Mouse (Mus musculus): ENCODE data around the gene Ddc.

Gene Ddc

DNA sequence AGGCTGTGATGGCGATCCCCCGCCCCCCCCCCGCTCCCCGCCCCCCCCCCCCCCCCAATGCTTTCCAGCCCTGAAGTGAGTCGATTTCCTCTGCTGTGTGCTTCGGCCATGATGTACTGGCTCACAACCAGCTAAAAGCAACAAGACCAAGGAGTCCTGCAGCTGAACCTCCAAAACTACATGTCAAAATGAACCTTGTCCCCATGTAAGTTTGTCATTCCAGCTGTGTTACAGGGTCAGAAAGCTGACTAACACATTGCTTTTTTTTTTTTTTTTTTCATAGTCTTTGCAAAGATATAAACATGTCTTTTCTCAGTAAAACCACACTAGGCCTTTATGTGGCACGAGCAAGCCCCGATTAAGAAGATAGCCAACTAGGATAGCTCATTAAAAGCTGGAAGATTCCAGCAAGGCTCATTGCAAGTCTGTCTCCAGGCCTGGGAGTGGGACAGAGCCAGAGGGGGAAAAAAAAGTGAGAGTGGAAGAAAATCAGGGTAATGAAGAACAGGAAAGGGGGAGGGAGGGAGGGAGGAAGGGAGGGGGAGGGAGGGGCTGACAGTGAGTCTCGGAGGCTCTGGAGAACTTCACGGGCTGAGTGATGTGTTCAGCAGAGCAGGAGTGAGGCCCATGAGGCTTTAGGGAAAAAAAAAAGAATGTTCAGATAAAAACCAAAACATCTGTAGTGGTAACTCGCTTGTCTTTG, 19.5 kb downstream of the Ddc start:
- in situ Hi-C loops (cut with MboI, MseI), result loop anchor here (5.0 kb wide), 1 partner anchor 36 kb away; no protein-coding TSS in a partner anchor

DNA sequence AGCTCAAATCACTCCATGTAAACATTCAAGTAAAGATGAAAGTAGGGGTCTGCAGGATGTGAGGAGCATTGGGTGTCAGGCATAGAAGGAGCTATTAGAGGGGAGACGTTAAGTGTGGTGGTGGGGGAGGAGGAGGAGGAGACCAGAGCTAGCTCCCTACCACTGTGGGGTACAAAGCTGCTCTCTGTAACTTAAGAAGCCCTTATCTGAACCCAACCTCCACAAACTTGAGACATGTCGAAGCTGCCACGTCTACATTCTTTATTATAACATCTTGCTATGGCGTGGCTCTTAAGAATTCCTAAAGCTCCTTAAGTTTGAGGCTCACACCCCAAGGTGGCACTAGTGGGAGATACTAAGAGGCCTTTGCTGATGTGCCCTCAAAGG, 20.1 kb downstream of the Ddc start:
- in situ Hi-C loops (cut with MboI, MseI), result loop anchor here (5.0 kb wide), 1 partner anchor 36 kb away; no protein-coding TSS in a partner anchor

DNA sequence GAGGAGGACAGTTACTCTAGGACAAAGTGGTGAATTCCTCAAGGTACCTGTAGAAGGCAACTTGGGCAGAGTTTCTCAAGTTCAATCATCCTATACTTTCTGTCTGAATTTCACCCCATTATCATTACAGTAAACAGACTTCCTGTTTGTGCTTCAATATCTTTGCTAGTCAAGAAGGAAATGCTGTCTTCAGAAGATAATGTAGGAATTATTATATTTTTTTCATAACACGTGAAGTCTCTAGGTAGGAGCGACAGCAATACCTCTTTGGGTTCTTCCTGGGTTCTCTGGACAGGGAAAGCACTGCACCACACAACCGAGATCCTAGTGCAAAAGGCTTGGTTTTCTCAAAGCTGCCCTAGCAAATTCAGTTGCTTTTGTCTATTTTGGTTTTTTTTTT, 21.6 kb downstream of the Ddc start:
- in situ Hi-C loops (cut with MboI, MseI), result loop anchor here (5.0 kb wide), 1 partner anchor 34 kb away; no protein-coding TSS in a partner anchor

DNA sequence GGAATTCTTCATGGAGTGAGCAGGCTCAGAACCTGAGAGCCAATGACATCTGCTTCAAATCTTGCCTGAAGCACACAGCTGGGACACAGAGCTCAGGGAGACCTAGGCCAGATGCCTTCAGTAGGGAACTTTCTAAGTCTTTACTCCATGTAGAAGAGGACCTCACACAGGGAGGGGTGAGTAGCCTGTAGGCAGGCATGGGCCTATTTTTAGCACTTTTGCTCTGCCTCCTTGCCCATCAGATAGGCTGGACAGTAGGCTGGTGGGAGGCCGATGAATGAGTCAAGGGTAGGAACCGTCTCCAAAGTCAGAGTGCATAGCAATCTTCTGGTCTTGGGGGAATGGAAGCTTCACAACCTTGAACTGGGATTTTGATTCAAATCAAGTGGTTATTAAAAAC, 22.7 kb downstream of the Ddc start:
- in situ Hi-C loops (cut with MboI, MseI), result loop anchor here (5.0 kb wide), 1 partner anchor 33 kb away; no protein-coding TSS in a partner anchor

DNA sequence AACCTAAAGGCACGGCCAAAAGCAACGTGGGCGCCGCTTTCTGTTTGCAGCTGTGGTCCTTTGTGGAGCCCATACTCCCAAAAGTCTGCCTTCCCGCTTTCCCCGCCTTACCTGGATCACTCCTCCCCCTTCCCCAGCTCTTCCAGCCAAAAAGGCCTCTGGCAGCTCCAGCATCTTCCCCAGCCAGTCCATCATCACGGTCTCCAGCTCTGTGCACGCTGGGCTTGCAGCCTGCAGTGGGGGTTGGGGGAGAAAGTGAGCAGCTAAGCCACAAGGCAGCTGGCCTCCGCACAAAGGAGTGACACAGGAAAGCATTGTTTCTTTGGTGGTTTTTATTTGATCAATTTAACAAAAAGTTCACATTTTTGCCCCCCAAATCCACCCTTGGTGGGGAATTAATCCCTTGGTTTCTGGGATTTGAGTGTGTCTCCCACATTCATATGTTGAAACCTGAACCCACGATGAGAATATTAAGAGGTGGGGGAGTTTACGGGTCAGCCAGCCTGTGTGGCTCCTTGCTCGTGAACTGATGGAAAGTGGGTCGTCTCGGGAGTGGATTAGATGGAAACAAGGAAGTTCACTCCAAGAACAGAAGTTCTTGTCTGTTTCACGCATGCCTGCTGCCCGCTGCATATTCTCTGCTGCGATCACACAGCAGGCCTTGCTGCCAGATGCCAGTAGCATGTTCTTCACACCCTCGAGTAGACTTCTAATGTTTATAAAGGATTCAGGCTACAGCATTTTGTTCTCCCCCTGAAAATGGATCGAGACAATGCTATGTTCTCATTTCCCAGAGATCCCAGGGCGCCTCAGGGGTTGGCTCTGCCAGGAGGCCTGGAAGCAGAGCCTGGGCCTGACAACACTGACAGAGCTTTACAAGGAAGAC, 24.7 kb downstream of the Ddc start:
- in situ Hi-C loops (cut with MboI, MseI), result no loop called here

DNA sequence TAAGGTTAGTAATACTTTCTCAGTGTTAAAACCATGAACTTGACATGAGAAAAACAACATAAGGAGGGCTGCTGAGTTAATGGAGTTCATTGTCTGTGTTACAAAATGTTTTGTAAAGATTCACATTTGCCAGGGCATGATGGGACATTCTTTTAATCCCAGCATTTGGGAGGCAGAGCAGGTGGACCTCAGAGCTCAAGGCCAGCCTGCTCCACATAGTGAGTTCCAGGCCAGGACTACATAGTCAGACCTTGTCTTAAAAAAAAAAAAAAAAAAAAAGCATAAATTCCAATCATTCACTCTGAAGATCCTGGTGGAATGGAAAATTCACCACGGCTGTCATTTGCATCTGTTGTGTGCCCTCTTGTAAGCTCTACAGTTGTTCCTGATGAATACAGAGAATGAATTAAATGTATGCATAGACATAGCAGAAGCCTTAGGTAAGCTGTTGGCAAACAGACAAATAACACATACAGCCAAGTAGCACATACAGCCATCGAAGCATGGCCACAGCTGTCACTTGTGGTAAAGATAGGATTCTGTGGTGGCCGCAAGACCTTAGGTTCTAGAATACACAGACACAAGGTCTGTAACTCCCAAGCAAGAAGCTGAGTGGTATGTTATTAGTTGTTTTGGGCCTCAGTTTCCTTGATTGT, 25.7 kb downstream of the Ddc start:
- in situ Hi-C loops (cut with MboI, MseI), result no loop called here

DNA sequence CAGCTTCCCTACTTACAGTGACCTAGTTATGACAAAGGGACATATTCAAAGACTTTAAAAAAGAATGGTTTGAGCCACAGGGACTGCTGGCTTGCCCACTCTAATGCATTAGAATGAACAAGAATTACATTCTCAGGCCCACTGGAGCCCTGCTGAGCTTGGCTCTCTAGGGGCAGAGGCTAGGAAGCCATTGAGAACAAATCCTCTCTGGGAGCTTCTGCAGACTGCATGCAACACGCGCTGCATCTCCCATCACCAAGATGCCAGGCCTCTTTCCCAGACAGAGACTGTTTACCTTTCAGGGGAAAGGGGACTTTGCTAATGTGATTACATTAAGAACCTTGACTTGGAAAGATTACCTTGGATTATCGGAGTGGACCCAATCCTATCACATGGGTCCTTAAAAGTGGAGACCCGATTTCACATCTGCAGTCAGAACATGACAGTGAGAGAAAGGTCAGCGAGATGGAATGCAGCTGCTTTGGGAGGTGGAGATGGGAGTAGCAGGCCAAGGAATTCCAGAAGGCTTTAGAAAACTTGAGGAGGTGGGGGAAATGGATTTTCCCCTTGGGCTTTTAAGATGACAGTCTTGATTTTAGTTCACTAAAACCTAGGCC, 26.6 kb downstream of the Ddc start:
- in situ Hi-C loops (cut with MboI, MseI), result no loop called here

DNA sequence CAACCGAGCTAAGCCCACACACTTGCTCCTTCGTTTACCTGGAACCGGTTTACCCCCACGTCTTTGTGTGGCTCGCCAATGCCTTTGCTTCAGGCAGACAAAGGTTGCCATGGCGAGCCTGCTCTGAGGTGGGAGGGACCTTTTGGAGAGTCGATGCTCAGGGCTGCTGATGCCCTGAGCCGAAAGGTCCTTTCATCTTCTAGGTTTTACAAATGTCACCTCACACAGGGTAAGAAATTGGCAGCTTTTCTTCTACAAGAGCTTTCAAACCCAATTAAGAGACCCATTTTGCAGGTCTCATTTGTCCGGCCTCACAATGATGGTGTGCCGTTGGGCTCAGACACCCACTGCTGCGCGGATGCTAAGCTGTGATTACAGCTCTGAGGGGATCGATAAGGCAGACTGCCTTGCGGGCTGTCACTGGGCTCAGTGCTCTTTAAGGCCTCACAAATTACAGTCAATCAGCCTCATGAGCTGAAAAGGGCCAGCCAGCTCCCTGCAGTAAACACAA, 29.9 kb downstream of the Ddc start:
- in situ Hi-C loops (cut with MboI, MseI), result no loop called here

DNA sequence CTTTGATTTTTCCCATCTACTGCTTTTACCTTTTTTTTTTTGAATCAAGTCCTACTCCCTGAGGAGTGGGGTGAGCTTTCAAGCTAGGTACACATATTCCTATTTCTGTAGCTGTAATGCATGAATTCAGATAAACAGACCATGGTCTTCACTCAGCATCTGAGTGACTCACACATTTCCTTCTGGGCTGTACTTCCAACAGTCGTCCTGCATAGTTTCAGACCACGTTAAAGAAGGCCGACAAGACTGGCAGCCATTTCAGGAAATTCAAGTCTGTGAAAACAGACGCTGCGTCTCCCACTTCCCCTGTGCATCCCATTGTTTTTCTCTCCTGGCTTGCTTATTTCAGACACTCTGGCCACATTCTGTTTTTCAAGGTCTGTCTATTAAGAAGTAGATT, 31.2 kb downstream of the Ddc start:
- in situ Hi-C loops (cut with MboI, MseI), result no loop called here

DNA sequence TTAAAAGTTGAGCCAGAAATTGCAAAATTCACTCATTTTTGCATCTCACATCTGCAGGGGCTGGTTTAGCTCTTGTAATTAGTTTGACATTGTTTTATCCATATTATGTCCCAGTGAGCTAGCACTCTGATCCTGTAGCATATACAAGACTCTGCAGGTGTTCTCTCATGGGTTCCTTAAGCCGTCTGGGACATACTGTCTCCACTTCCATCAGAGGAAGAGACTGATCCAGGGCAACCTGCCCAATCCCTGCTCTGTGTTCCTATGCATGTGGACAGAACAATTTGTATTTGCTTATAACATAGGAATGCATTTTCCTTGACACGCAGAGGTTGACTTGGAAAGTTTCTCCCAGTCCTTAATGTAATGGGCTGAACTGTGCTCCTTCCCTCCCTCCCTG, 32.8 kb downstream of the Ddc start:
- in situ Hi-C loops (cut with MboI, MseI), result no loop called here

DNA sequence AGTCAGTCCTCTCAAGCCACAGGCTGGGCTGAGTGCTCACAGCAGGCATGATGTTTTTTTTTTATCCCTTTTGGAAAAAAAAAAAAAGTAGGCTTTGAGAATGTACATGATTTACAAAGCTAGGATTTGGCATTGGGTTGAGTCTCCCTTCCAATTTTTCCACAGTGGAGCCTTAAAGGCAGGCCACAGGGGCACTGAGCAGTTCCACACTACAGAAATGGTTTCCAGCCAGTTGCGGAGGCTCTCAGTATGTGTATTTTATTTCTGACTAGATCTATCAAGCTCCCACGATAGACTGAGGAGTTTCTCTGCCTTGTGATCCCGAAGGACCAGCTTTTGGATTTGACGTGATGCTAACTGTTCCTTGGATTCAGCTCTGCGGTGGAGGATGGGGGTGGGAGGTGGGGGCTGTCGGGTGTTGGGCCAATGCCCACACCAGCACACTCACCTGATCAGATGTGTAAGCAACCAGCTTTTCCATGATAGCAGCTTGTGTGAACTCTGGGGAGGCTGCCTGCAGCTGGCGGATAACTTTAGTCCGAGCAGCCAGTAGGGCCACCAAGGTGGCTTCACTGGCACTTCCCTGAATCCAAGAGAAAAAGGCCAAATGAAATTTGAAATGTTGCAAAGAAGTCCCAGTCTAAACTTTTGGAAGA, 33.4 kb downstream of the Ddc start:
- in situ Hi-C loops (cut with MboI, MseI), result no loop called here

DNA sequence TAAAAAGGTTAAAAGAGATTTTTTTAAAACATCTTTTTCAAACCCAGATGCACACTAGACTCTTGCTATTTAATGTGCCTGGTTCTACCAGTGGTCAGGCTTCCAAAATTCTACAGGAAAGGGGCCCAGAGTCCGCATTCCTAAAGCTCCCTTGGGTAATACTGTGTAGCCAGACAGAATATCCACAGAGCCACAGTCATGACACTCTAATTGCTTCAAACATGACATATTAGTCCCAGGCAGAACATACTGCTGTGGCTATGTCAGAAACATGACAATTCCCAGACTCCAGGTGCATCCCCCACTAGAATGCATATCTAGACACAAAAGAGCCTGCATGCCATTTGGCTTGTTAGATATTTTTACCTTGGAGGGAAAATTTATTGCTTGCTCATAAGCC, 35.4 kb downstream of the Ddc start:
- in situ Hi-C loops (cut with MboI, MseI), result no loop called here

DNA sequence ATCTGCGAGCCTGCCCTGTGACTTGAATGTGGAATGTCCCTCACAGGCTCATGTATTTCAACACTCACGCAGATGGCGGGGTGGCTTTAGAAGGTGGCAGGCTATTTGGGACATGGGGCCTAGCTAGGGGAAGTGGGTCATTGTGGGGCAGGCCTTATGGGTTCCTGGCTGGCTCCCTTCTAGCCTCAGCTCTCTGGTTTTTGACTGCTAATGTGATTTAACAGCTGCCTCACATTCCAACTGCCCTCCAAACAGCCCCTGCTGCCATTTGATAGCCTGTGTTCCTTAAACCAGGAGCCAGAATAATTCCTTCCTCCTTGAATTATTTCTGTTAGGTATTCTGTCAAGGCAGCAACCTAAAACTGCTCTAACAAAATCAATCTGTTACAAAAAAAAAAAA, 41.0 kb downstream of the Ddc start:
- in situ Hi-C loops (cut with MboI, MseI), result no loop called here

DNA sequence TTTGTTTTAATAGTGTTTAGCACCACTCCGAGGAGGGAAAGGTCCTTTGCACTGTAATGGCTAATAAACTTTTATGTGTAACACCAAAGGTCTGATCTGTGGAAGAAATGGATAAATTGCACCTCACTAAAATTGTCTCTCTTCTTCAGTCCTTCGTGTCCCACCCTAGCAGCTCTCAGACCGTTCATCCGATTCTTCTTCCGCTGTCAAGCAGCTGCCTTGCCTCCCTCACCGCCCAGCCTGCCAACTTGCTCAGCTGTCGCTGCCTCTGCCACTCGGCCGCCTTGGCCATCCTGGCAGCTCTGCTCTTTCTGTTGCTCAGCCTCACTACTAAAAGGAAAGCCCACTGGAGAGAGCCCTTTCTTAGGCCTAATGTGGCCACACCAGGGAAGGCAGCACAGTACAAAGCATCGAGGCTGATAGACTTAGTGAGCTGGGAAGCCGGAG, 42.2 kb downstream of the Ddc start:
- in situ Hi-C loops (cut with MboI, MseI), result no loop called here

DNA sequence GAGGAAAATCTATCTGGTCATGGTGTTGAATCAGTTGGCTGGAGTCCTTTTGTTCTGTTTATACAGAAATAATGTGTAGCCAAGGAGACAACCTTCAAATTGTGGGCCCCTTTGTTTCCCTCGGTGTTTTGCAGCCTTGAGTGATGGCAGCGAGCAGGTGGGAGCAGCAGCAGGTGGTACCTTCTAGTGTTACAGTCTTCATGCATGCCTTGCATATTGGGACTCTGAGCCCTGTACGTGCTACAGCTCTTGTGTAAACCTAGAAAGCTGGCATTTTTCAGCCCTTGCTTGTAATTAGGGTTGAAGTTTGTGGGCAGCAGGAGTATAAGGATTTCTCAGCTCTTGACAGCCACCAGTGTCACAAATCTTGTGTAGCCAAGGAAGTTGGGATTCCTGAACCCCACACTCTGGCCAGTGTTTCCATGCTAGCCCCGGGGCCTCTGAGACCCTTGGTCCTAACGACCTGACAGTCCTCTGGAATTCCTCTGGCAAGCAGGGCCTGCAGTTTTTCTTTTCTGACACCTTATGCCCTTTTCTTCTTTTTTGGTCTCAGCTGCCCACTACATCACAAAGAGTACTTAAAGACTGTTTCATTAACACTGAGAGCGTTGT, 42.8 kb downstream of the Ddc start:
- in situ Hi-C loops (cut with MboI, MseI), result no loop called here

DNA sequence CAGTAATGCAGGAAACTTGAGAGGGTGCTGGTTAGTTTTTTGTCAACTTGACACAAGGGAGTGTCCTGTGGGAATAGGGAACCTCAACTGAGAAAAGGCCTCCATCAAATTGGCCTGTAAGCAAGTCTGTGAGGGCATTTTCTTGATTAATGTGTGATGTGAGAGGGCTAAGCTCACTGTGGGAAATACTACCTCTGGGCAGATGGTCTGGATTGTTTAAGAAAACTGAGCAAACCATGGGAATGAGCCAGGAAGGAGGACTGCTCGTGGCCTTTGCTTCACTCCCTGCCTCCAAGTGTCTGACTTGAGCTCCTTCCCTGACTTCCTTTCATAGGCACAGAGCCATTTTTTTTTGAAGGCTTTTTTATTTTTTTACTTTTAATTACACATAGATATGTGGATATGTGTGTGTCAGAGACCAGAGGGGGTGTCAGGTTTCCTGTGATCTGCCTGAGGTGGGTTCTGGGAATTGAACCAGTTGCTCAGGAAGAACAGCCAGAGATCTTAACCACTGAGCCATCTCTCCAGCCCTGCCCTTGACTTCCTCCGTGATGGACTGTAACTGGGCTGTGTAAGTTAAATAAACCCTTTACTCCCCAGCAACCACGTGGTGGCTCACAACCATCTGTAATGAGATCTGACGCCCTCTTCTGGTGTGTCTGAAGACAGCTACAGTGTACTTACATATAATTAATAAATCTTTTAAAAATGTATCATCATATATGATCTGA, 44.0 kb downstream of the Ddc start:
- in situ Hi-C loops (cut with MboI, MseI), result no loop called here

DNA sequence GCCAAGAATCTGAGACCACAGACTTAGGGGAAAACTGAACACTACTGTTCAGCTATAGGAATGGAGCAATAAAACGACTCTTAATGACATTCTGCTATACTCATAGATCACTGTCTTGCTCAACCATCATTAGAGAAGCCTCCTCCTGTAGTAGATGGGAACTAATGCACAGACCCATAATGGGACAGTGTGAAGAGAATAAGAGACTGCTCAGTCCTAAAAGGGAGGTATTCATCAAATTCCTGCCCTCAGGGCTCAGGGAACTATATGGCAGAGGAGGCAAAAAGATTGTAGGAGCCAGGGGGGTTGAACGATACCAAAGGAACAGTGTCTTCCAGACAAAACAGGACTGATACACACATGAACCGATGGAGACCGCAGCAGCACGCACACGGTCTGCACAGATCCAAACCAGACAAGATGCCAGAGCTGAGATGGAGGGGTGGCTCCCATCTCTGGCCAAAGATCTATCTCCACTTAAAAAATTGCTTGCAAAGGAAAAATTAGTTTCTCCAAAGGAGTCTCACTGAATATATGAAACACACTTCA, 45.9 kb downstream of the Ddc start:
- in situ Hi-C loops (cut with MboI, MseI), result no loop called here

DNA sequence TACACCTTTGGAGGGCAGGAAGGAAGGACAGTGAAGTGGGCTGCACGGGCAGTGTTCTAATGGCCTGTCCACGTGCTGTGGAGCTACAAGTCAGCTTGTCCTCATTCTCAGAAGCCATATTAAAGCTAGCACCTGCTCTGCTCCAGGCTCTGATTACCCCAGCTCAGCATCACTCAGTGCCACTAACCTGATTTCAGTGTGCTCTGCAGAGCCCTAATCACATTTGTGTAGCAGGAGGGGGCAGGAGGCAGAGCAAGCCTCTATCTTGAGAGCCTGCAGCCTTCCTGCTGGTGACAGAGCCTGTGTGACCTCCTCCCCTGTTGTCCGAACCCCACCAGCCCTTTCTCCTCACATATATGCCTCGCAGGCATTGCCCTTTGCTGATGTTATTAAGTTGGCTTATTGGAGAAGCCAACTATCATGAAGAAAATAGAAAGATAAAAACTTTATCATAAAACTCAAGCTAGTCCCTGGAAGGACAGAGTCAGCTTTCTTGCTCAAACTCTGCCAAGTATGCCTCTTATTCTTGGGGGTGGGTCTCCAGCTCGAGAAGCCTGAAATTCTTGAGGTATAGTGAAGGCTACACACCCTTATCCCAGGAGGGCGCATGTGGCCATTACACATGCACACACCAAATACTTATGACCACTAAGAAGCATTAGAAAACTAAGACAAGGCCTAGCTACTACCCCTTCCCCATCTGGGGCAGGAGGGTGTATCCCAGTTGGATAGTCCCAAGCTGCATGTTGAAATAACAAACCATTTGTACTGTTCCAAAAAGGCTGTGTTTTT, 47.3 kb downstream of the Ddc start:
- in situ Hi-C loops (cut with MboI, MseI), result no loop called here

Measured in T-helper 2 cell (primary cell).